Mouse (Mus musculus): Measurements from ENCODE around the gene Agpat1. TPM values are rescaled to one million over a fixed set of nuclear protein-coding genes. Genes with fewer than 3 reads are reported as not detected.
A peak's percentile ranks its signal among the peaks of the same experiment; 100 is the strongest.

The Agpat1 gene
- polyA plus RNA-seq, 1 experiment from 2014 or later = 56.0 TPM

DNA sequence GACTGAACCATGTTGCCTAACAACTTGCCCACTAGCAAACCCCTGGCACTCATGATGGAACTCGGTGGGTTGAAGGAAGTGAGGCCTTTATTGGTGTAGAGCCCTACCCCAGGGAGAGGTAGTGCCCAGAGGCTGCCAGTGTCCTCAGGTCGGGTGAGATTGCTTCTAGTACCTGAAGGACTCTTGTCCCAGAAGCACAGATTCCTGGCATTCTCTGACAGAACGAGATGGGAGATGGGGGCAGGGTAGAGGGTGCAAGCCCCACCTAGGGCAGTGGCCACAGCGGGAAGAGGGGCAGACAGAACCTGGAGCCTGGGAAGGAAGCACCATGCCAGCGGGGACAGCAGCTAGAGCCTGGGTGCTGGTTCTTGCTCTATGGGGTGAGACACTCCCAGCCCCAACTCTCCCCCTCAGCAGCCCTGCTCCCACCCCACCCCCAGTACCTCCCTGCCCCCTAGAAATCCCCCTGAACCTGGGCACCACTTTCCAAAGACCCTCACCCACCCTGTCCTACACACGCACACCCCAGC, 6.4 kb upstream of the Agpat1 start, which contains the start of gene Ager:
Gene Ager, plus strand, starts transcription at position 297 of the 530 bp plus-strand sequence.
- H3K9ac ChIP-seq (ENCODE audit: low read length) = peak within 1 kb of the TSS; percentile 66
- peaks cover 29% of the 10 kb centered on the region for H3K36me3 ChIP-seq (ENCODE audit: control insufficient read depth, insufficient read depth, low read length)
- ATAC-seq (ENCODE audit: low read depth) = peak; percentile 70
- H3K27me3 ChIP-seq (ENCODE audit: control insufficient read depth, insufficient read depth, low read depth, low read length) = no peaks in the 10 kb centered on the region
- 14% methylated on average over 6 of the region's 6 CpGs for WGBS
- H3K27ac ChIP-seq (ENCODE audit: low read length) = peak within 1 kb of the TSS; percentile 87
- H3K4me1 ChIP-seq (replicated peaks; ENCODE audit: control insufficient read depth, insufficient read depth, low read length) = peaks cover 50% of the 10 kb centered on the region
- H3K9me3 ChIP-seq (ENCODE audit: control insufficient read depth, low read length) = no peaks in the 10 kb centered on the region
- peak within 1 kb of the TSS; percentile 49 for H3K4me2 ChIP-seq (ENCODE audit: low read depth, low read length)
- H3K4me3 ChIP-seq (ENCODE audit: low read length) = peak within 1 kb of the TSS; percentile 40

DNA sequence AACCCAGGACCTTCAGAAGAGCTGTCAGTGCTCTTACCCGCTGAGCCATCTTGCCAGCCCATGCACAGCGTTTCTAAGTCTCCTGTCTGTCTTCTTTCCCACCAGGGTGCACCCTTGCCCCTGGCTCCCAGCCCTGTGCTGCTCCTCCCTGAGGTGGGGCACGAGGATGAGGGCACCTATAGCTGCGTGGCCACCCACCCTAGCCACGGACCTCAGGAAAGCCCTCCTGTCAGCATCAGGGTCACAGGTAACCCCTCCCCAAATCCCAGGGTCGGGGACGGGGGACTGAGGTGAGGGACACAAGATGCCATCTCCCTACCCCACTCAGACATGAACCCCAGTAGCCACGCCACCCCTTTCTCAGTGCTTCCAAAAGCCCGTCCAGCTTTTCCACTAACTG, 4.2 kb upstream of the Agpat1 start:
- Histone ChIP-seq H3K4me1 (replicated peaks; ENCODE audit: control insufficient read depth, insufficient read depth, low read length) (peaks cover 44% of the 10 kb centered on the region), H3K4me3 (ENCODE audit: low read length) (no peak overlapping the region), H3K27ac (ENCODE audit: low read length) (no peak overlapping the region), H3K4me2 (ENCODE audit: low read depth, low read length) (no peak overlapping the region), H3K9me3 (ENCODE audit: control insufficient read depth, low read length) (no peaks in the 10 kb centered on the region), H3K27me3 (ENCODE audit: control insufficient read depth, insufficient read depth, low read depth, low read length) (no peaks in the 10 kb centered on the region), H3K9ac (ENCODE audit: low read length) (no peak overlapping the region), H3K36me3 (ENCODE audit: control insufficient read depth, insufficient read depth, low read length) (peaks cover 20% of the 10 kb centered on the region)
- WGBS = 73% methylated on average over 9 of the region's 9 CpGs
- ATAC-seq (ENCODE audit: low read depth) = no peak

GRCm38 (mm10) chr17:34601796-34602195, 2.3 kb upstream of the Agpat1 start:
- peaks cover 11% of the 10 kb centered on the region for H3K36me3 ChIP-seq (ENCODE audit: control insufficient read depth, insufficient read depth, low read length)
- no peak overlapping the region for H3K4me3 ChIP-seq (ENCODE audit: low read length)
- H3K4me1 ChIP-seq (replicated peaks; ENCODE audit: control insufficient read depth, insufficient read depth, low read length) = peaks cover 33% of the 10 kb centered on the region
- no peak for ATAC-seq (ENCODE audit: low read depth)
- no peak overlapping the region for H3K9ac ChIP-seq (ENCODE audit: low read length)
- H3K9me3 ChIP-seq (ENCODE audit: control insufficient read depth, low read length) = no peaks in the 10 kb centered on the region
- no peak overlapping the region for H3K4me2 ChIP-seq (ENCODE audit: low read depth, low read length)
- no peak overlapping the region for H3K27ac ChIP-seq (ENCODE audit: low read length)
- WGBS = 75% methylated on average over 12 of the region's 12 CpGs
- no peaks in the 10 kb centered on the region for H3K27me3 ChIP-seq (ENCODE audit: control insufficient read depth, insufficient read depth, low read depth, low read length)

GRCm38 (mm10) chr17:34603375-34604060, 544 bp upstream of the Agpat1 start, which contains the start of gene Rnf5:
Gene Rnf5, minus strand, starts transcription at chr17:34603690.
- peak within 1 kb of the TSS; percentile 83 for H3K9ac ChIP-seq (ENCODE audit: low read length)
- H3K27me3 ChIP-seq (ENCODE audit: control insufficient read depth, insufficient read depth, low read depth, low read length) = no peaks in the 10 kb centered on the region
- peaks cover 11% of the 10 kb centered on the region for H3K36me3 ChIP-seq (ENCODE audit: control insufficient read depth, insufficient read depth, low read length)
- H3K4me2 ChIP-seq (ENCODE audit: low read depth, low read length) = peak within 1 kb of the TSS; percentile 88
- under 1% methylated on average over 30 of the region's 30 CpGs for WGBS
- peak; percentile 93 for ATAC-seq (ENCODE audit: low read depth)
- peak within 1 kb of the TSS; percentile 88 for H3K4me3 ChIP-seq (ENCODE audit: low read length)
- no peaks in the 10 kb centered on the region for H3K9me3 ChIP-seq (ENCODE audit: control insufficient read depth, low read length)
- H3K4me1 ChIP-seq (replicated peaks; ENCODE audit: control insufficient read depth, insufficient read depth, low read length) = peaks cover 31% of the 10 kb centered on the region
- peak within 1 kb of the TSS; percentile 91 for H3K27ac ChIP-seq (ENCODE audit: low read length)

DNA sequence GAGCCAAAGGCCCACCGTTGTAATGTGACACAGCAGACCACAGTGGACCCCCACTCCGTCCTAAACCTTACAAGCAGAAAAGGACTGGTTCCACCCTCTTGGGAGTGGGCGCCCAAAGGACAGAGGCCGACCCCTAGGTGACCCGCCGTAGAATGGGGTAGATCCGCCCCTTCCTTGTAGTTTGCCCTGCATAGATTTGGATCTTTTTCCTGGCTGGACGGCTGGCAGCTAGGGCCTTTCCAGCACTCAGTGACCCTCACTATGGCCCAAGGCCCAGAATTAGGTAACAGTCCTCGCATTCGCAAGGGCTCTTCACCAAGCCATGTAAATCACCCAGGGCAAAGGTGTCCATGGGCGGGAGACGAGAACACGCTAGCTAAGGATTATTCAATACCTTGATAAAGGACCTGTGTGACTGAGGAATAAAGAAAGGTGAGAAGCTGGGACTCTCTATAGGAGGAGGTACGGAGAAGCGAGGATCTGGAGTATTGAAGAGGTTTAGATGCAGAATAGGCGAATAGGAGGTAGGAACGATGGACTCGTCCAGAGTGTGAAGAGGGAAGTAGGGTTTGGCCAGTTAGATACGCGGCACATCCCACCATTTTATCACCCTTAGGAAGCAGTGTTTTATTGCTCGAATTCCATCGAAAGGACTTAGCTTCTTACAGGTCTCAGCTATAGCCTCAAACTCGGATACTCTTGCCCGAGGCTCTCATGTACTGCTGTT, 612 bp downstream of the Agpat1 start:
- Histone ChIP-seq H3K27me3 (ENCODE audit: control insufficient read depth, insufficient read depth, low read depth, low read length) (no peaks in the 10 kb centered on the region), H3K36me3 (ENCODE audit: control insufficient read depth, insufficient read depth, low read length) (peaks cover 11% of the 10 kb centered on the region), H3K4me1 (replicated peaks; ENCODE audit: control insufficient read depth, insufficient read depth, low read length) (peaks cover 32% of the 10 kb centered on the region), H3K9me3 (ENCODE audit: control insufficient read depth, low read length) (no peaks in the 10 kb centered on the region), H3K4me3 (ENCODE audit: low read length) (peak overlapping the region; percentile 88), H3K4me2 (ENCODE audit: low read depth, low read length) (peak overlapping the region; percentile 74), H3K9ac (ENCODE audit: low read length) (peak overlapping the region; percentile 96), H3K27ac (ENCODE audit: low read length) (peak overlapping the region; percentile 91)
- ATAC-seq (ENCODE audit: low read depth) = no peak
- WGBS = 13% methylated on average over 24 of the region's 24 CpGs

DNA sequence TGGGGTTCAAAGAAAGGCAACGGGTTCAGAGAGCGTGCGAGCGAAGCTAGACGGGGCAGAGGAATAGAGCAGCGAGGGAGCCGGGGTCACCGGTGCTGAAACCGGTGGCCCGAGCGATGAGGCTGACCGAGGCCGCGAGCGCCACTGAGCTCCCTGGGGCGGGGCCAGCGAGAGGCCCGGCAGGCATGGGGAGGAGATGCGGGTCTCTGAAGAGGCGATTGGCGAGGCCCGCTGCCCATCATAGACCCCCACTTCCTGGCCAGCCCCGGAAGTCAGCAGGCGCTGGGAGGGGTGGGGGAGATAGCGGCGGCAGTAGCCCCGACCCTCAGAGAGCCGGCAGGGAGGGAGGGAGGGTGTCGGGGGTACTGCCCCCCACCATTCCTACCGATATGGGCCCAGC, 1.5 kb downstream of the Agpat1 start:
- peak; percentile 55 for ATAC-seq (ENCODE audit: low read depth)
- WGBS = under 1% methylated on average over 27 of the region's 30 CpGs
- H3K4me2 ChIP-seq (ENCODE audit: low read depth, low read length) = peak overlapping the region; percentile 74

DNA sequence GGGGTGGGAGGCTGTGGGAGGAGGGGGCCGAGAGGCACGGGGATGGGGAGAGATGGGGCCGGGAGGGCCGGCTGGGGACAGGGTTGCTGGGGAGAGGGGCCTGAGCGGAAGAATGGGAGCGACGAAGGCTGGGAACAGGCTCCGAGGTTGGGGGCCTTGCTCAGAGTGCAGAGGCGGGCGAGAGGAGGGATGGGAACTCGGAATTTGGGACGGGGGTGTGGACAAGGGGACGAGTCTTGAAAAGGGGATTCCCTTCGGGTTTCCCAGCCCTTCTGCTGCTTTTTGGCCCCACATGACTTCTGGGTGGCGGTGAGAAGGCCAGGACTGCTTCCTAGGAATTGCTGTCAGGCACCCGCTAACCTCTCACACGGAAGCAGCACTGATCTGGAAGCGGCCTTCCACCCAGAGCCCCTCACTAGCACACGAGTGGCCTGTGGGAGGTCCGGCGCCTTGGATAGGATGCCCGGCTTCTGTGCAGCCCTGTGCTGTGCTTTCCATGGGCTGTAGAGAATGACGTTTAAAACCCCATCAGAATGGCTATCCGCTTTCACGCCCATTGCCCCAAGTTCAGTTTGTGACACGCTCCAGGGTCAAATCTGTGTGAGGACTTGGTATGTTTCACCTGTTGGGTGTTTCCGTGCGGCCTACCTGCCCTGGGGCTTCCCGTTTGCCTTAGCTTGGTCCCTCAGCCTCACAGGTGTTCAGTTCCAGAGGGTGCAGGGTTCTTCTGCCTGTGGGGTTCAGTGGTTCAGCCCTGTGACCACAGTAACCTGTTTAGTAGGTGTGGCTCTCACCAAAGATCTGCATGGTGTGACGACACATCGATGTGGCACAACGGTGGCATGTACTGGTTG, 2.4 kb downstream of the Agpat1 start:
- Histone ChIP-seq H3K9ac (ENCODE audit: low read length) (peak overlapping the region; percentile 96), H3K4me3 (ENCODE audit: low read length) (peak overlapping the region; percentile 88), H3K4me1 (replicated peaks; ENCODE audit: control insufficient read depth, insufficient read depth, low read length) (peaks cover 29% of the 10 kb centered on the region), H3K9me3 (ENCODE audit: control insufficient read depth, low read length) (no peaks in the 10 kb centered on the region), H3K36me3 (ENCODE audit: control insufficient read depth, insufficient read depth, low read length) (peaks cover 3% of the 10 kb centered on the region), H3K27ac (ENCODE audit: low read length) (peak overlapping the region; percentile 77), H3K27me3 (ENCODE audit: control insufficient read depth, insufficient read depth, low read depth, low read length) (no peaks in the 10 kb centered on the region), H3K4me2 (ENCODE audit: low read depth, low read length) (peak overlapping the region; percentile 74)
- WGBS = 11% methylated on average over 32 of the region's 32 CpGs
- no peak for ATAC-seq (ENCODE audit: low read depth)

More for the DNA sequence above, 1.5 kb downstream of the Agpat1 start:
- Histone ChIP-seq H3K9me3 (ENCODE audit: control insufficient read depth, low read length) (no peaks in the 10 kb centered on the region), H3K9ac (ENCODE audit: low read length) (peak overlapping the region; percentile 96), H3K27ac (ENCODE audit: low read length) (peak overlapping the region; percentile 91), H3K36me3 (ENCODE audit: control insufficient read depth, insufficient read depth, low read length) (peaks cover 6% of the 10 kb centered on the region), H3K4me1 (replicated peaks; ENCODE audit: control insufficient read depth, insufficient read depth, low read length) (peaks cover 29% of the 10 kb centered on the region), H3K4me3 (ENCODE audit: low read length) (peak overlapping the region; percentile 88), H3K27me3 (ENCODE audit: control insufficient read depth, insufficient read depth, low read depth, low read length) (no peaks in the 10 kb centered on the region)

GRCm38 (mm10) chr17:34607997-34608396, 3.9 kb downstream of the Agpat1 start:
- Histone ChIP-seq H3K4me2 (ENCODE audit: low read depth, low read length) (no peak overlapping the region), H3K4me3 (ENCODE audit: low read length) (no peak overlapping the region), H3K9ac (ENCODE audit: low read length) (0 out of 2 replicates have a peak overlapping the region, but pooled peaks have one; percentile 3), H3K36me3 (ENCODE audit: control insufficient read depth, insufficient read depth, low read length) (peaks cover 12% of the 10 kb centered on the region), H3K27me3 (ENCODE audit: control insufficient read depth, insufficient read depth, low read depth, low read length) (no peaks in the 10 kb centered on the region), H3K9me3 (ENCODE audit: control insufficient read depth, low read length) (no peaks in the 10 kb centered on the region), H3K27ac (ENCODE audit: low read length) (no peak overlapping the region), H3K4me1 (replicated peaks; ENCODE audit: control insufficient read depth, insufficient read depth, low read length) (peaks cover 21% of the 10 kb centered on the region)
- 73% methylated on average over 7 of the region's 7 CpGs for WGBS
- ATAC-seq (ENCODE audit: low read depth) = no peak

All from lung, embryonic 16.5 days (tissue).